Mouse (Mus musculus) liver, embryonic 14.5 days (tissue): ENCODE data around the gene Ss18l1.

ENCODE experiments used
- CTCF ChIP-seq: IDR thresholded peaks from 2 replicates; pipeline ENCODE4 v1.5.1; 2016; ENCODE audit warnings: antibody characterized with exemption, low read depth, control low read depth
- EP300 ChIP-seq: IDR thresholded peaks from 2 replicates; pipeline ENCODE4 v1.6.1; 2016; ENCODE audit warnings: antibody characterized with exemption, low read depth

GRCm38 (mm10) chr2:180085926-180086636 lies 43.8 kb downstream of the Ss18l1 start:
- TF ChIP-seq EP300 (no peak), CTCF (no peak)
